8 mouse cellular contexts compared by ENCODE assay signal in genomic region chr11:107131749-107132421, GRCm38 (mm10). TPM values are rescaled to one million over a fixed set of nuclear protein-coding genes. Genes with fewer than 3 reads are reported as not detected.
DNase-seq lines count a peak whose midpoint lies in the region; ATAC-seq and TF ChIP-seq lines count a peak whose summit lies in the region.

Gene Bptf (minus strand): TSS chr11:107132127.

- H3K4me3 ChIP-seq in hindbrain, embryonic 11.5 days (ENCODE audit: low read depth, low read length) = peak within 1 kb of the TSS; percentile 84

- POLR2A ChIA-PET in Patski (lab: Charles Lee) = interaction anchor here (0.6 to 1.0 kb wide), 2 partner anchors 24 to 107 kb away, joined by 3 read pairs; no protein-coding TSS in a partner anchor

- no peak for DNase-seq in Patski (ENCODE audit: low read depth, low spot score)
- peak; percentile 95 to 96 for DNase-seq in cerebellum, postnatal 10 days
- DNase-seq in frontal cortex, postnatal 10 days (ENCODE audit: low spot score in 2 of 2) = peak; percentile 73 to 88
- peak; percentile 95 for DNase-seq in hindbrain, embryonic 11.5 days (ENCODE audit: low spot score)
- peak; percentile 86 to 87 for DNase-seq in layer of hippocampus, postnatal 25 days (ENCODE audit: extremely low spot score in 1 of 2, low spot score in 1 of 2)
- peak; percentile 93 for DNase-seq in lung, postnatal 14 days
- peak; percentile 92 for DNase-seq in ovary, postnatal 36 days (ENCODE audit: low spot score)
- peak; percentile 93 for DNase-seq in thymus, postnatal 14 days

- WGBS in hindbrain, embryonic 11.5 days = 0% methylated on average over 26 of the region's 94 CpGs

- in situ Hi-C loops in Patski (cut with MboI; ENCODE audit: low pct_unique_long_range_greater_than_20kb) = no loop called here

- H3K27me3 ChIP-seq in Patski = no peaks in the 10 kb centered on the region
- H3K27me3 ChIP-seq in hindbrain, embryonic 11.5 days (ENCODE audit: control insufficient read depth, insufficient read depth, low read length) = no peaks in the 10 kb centered on the region

- peak within 1 kb of the TSS; percentile 97 for H3K27ac ChIP-seq in hindbrain, embryonic 11.5 days (ENCODE audit: low read depth, low read length)

- peaks cover 4% of the 10 kb centered on the region; the same call in 1 of the 2 replicates for H3K4me1 ChIP-seq in hindbrain, embryonic 11.5 days (replicated peaks; ENCODE audit: control insufficient read depth, insufficient read depth, low read length)

- H3K9me3 ChIP-seq in hindbrain, embryonic 11.5 days (ENCODE audit: control insufficient read depth, low read length) = no peaks in the 10 kb centered on the region

- peak within 1 kb of the TSS; percentile 97 for H3K9ac ChIP-seq in hindbrain, embryonic 11.5 days (ENCODE audit: low read depth, low read length)

- peak; percentile 98 for TF ChIP-seq CTCF in Patski (IDR thresholded peaks at IDR 0.05)

- H3K36me3 ChIP-seq in hindbrain, embryonic 11.5 days (ENCODE audit: control insufficient read depth, insufficient read depth, low read length) = no peaks in the 10 kb centered on the region

- H3K4me2 ChIP-seq in hindbrain, embryonic 11.5 days (replicated peaks; ENCODE audit: low read depth, low read length) = peak within 1 kb of the TSS; percentile 70

- CTCF ChIA-PET in Patski (lab: Charles Lee) = interaction anchor here (1.0 to 2.4 kb wide), 7 partner anchors 10 to 68 kb away, joined by 3 to 10 read pairs (median 4); no protein-coding TSS in a partner anchor

- peak; percentile 89 for ATAC-seq in Patski
- ATAC-seq in hindbrain, embryonic 11.5 days (ENCODE audit: low FRiP score) = peak; percentile 96

RNA-seq across cellular contexts. Expression of gene Bptf, which starts in this region (rescaled TPM):
- polyA plus RNA-seq in Patski (2021) = 47.4 TPM
- polyA plus RNA-seq in hindbrain, embryonic 11.5 days (2014; fragmentation: Nextera tagmentation; extraction: Ambion mirVana) = 40.8 and 55.1 TPM in 2 replicates
- total RNA-seq in layer of hippocampus, postnatal 25 days (2021) = 10 to 100 TPM; 58.9 to 71.2 TPM
